Mouse (Mus musculus) stomach, postnatal 0 days (tissue): ENCODE data around the gene Cc2d1b.

ENCODE experiments used
- CTCF ChIP-seq: IDR thresholded peaks from 2 replicates; pipeline ENCODE4 v1.5.1; 2016; ENCODE audit warnings: antibody characterized with exemption, low read depth, mild to moderate bottlenecking, moderate library complexity
- EP300 ChIP-seq: optimal IDR thresholded peaks from 2 replicates; pipeline ENCODE3; 2016; ENCODE audit warnings: antibody characterized with exemption

DNA sequence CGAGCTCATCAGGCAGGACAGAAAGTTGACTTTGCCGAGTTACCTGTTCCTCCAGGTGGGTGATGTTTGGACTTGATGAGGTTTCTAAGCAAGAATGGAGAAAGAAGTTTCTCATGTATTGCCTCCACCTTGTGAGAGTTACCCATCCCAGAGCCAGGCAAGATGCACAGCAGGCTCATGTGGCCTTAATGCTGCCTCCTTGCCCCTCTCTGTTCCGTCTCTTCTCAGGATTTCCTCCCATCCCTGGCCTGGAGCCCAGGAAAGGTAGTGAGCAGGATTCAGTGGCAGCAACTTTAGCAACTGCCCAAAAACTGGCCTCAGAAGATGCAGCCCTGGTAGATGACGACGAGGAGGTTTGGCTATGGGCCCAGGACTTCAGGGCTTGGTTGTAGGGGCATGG is 7.3 kb downstream of the Cc2d1b start:
- TF ChIP-seq CTCF (no peak), EP300 (no peak)
